Mouse (Mus musculus): Measurements from ENCODE around the gene Actr1a. TPM values are rescaled to one million over a fixed set of nuclear protein-coding genes. Genes with fewer than 3 reads are reported as not detected.

Actr1a gene
- polyA plus RNA-seq, 1 experiment = 117 TPM

DNA sequence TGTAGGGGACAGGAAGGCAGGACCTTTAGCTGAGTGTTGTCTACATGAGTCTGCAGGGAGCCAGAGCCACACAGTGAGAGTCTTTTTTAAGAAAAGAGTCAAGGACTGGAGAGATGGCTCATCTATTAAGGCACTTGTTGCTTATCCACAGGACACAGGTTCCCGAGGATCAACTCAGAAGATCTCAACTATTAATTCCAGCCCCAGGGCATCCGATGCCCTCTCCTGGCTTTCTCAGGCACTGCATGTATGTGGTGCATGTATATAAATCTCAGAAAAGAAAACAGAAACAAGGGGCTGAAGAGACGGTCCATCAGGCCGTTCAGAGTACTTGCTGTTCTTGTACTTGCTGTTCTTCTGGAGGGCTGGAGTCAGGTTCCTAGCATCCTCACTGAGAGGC, 3.5 kb downstream of the Actr1a start:
- Histone ChIP-seq H3K36me3 (ENCODE audit: control insufficient read depth, insufficient read depth) (peaks cover 4% of the 10 kb centered on the region), H3ac (ENCODE audit: control insufficient read depth, insufficient read length) (no peak overlapping the region), H3K4me3 (no peak overlapping the region), H3K4me2 (ENCODE audit: low read depth) (no peak overlapping the region), H3K27me3 (ENCODE audit: control insufficient read depth, insufficient read depth, insufficient read length) (no peaks in the 10 kb centered on the region), H3K79me2 (ENCODE audit: control insufficient read depth, insufficient read depth) (peaks cover 73% of the 10 kb centered on the region)
- TF ChIP-seq MAX (IDR thresholded peaks at IDR 0.05; ENCODE audit: low read depth) (no peak), MYOD1 (IDR thresholded peaks at IDR 0.05; ENCODE audit: control insufficient read depth in 1 of 3, insufficient read length in 2 of 3, low read depth in 2 of 3) (no peak), MYOG (IDR thresholded peaks at IDR 0.05; ENCODE audit: control insufficient read depth in 1 of 3, insufficient read depth in 1 of 3, insufficient read length in 2 of 3, low read depth in 2 of 3) (no peak), REST (IDR thresholded peaks at IDR 0.05; ENCODE audit: insufficient read depth, insufficient read length) (no peak), CEBPB (IDR thresholded peaks at IDR 0.05; ENCODE audit: insufficient read depth, poor library complexity, severe bottlenecking) (no peak), POLR2A (IDR thresholded peaks at IDR 0.05; ENCODE audit: insufficient read length, low read depth) (no peak), TCF3 (IDR thresholded peaks at IDR 0.05; ENCODE audit: insufficient read length, low read depth) (no peak), SRF (IDR thresholded peaks at IDR 0.05; ENCODE audit: control insufficient read depth, insufficient read length, low read depth) (no peak), TCF12 (IDR thresholded peaks at IDR 0.05; ENCODE audit: insufficient read depth, poor library complexity, severe bottlenecking) (no peak), E2F4 (IDR thresholded peaks at IDR 0.05; ENCODE audit: insufficient read depth) (no peak), POLR2AphosphoS2 (IDR thresholded peaks at IDR 0.05; ENCODE audit: insufficient read length, low read depth) (no peak), USF1 (IDR thresholded peaks at IDR 0.05; ENCODE audit: low read depth) (no peak)

DNA sequence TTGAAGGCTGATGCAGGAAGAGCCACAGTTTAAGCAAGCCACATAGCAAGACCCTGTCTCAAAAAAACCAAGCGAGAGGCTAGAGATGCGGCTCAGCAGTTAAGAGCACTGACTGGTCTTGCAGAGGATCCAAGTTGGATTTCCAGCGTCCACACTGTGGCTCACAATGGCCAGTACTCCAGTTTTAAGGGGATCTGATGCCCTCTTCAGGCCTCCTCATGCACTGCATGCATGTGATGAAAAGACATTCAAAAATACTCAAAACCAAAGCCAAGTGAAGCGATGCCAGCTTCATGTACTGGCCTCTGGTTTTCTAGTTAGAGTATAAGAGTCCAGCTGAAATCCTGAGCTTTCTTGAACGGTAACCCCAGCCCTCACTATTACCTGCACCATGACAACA, 5.7 kb downstream of the Actr1a start:
- no peak overlapping the region for H3K4me3 ChIP-seq
- H3ac ChIP-seq (ENCODE audit: control insufficient read depth, insufficient read length) = no peak overlapping the region
- TF ChIP-seq MYOG (IDR thresholded peaks at IDR 0.05; ENCODE audit: control insufficient read depth in 1 of 3, insufficient read depth in 1 of 3, insufficient read length in 2 of 3, low read depth in 2 of 3) (no peak), USF1 (IDR thresholded peaks at IDR 0.05; ENCODE audit: low read depth) (no peak), TCF12 (IDR thresholded peaks at IDR 0.05; ENCODE audit: insufficient read depth, poor library complexity, severe bottlenecking) (no peak), MAX (IDR thresholded peaks at IDR 0.05; ENCODE audit: low read depth) (no peak), REST (IDR thresholded peaks at IDR 0.05; ENCODE audit: insufficient read depth, insufficient read length) (no peak), POLR2AphosphoS2 (IDR thresholded peaks at IDR 0.05; ENCODE audit: insufficient read length, low read depth) (no peak), E2F4 (IDR thresholded peaks at IDR 0.05; ENCODE audit: insufficient read depth) (no peak), MYOD1 (IDR thresholded peaks at IDR 0.05; ENCODE audit: control insufficient read depth in 1 of 3, insufficient read length in 2 of 3, low read depth in 2 of 3) (no peak), TCF3 (IDR thresholded peaks at IDR 0.05; ENCODE audit: insufficient read length, low read depth) (no peak), CEBPB (IDR thresholded peaks at IDR 0.05; ENCODE audit: insufficient read depth, poor library complexity, severe bottlenecking) (no peak)
- H3K79me2 ChIP-seq (ENCODE audit: control insufficient read depth, insufficient read depth) = peaks cover 71% of the 10 kb centered on the region
- no peak overlapping the region for H3K4me2 ChIP-seq (ENCODE audit: low read depth)
- peaks cover 9% of the 10 kb centered on the region for H3K36me3 ChIP-seq (ENCODE audit: control insufficient read depth, insufficient read depth)
- H3K27me3 ChIP-seq (ENCODE audit: control insufficient read depth, insufficient read depth, insufficient read length) = no peaks in the 10 kb centered on the region

DNA sequence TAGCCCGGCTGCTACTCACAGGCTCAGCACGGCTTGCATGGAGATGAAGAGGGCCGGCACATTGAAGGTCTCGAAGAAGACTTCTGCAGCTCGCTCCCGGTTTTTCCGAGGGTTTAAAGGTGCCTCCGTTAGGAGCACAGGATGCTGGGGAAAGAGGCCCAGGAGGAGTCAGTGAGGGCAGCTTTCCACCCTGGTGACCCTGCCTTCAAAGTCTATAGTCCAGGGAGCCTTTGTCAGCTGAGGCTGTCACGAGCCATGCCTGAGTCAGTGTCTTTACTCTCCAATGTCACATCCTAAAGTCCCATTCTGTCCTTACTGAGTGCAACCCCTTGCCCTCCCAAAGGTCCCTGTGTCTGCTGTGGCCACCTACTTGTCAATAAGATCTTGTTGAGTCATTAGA, 13.3 kb downstream of the Actr1a start:
- Histone ChIP-seq H3K4me2 (ENCODE audit: low read depth) (no peak overlapping the region), H3ac (ENCODE audit: control insufficient read depth, insufficient read length) (no peak overlapping the region), H3K4me3 (no peak overlapping the region), H3K79me2 (ENCODE audit: control insufficient read depth, insufficient read depth) (no peaks in the 10 kb centered on the region), H3K27me3 (ENCODE audit: control insufficient read depth, insufficient read depth, insufficient read length) (no peaks in the 10 kb centered on the region), H3K36me3 (ENCODE audit: control insufficient read depth, insufficient read depth) (peaks cover 28% of the 10 kb centered on the region)
- no peak for TF ChIP-seq CEBPB (IDR thresholded peaks at IDR 0.05; ENCODE audit: insufficient read depth, poor library complexity, severe bottlenecking)

DNA sequence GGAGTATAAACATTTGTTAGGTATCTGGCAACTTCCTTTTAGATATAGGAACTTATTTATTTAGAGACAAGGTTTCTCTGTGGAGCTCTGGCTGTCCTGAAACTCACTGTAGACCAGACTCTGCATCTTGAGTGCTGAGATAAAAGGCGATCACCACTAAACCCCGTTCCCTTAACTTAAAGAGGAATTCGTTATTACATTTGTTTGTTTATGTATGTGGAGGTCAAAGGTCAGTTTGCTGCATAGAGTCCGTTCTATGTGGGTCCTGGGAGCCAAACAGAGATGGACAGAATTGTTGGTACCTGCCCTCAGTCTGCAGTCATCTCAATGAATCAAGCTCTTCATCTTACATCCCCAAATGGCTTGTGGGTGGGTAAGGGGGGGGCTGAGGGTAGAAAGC, 19.7 kb downstream of the Actr1a start:
- H3K79me2 ChIP-seq (ENCODE audit: control insufficient read depth, insufficient read depth) = no peaks in the 10 kb centered on the region
- TF ChIP-seq REST (IDR thresholded peaks at IDR 0.05; ENCODE audit: insufficient read depth, insufficient read length) (no peak), POLR2AphosphoS2 (IDR thresholded peaks at IDR 0.05; ENCODE audit: insufficient read length, low read depth) (peak; percentile 37), MYOD1 (IDR thresholded peaks at IDR 0.05; ENCODE audit: control insufficient read depth in 1 of 3, insufficient read length in 2 of 3, low read depth in 2 of 3) (no peak), SRF (IDR thresholded peaks at IDR 0.05; ENCODE audit: control insufficient read depth, insufficient read length, low read depth) (no peak), E2F4 (IDR thresholded peaks at IDR 0.05; ENCODE audit: insufficient read depth) (no peak), POLR2A (IDR thresholded peaks at IDR 0.05; ENCODE audit: insufficient read length, low read depth) (no peak)
- no peaks in the 10 kb centered on the region for H3K27me3 ChIP-seq (ENCODE audit: control insufficient read depth, insufficient read depth, insufficient read length)
- H3K36me3 ChIP-seq (ENCODE audit: control insufficient read depth, insufficient read depth) = peaks cover 8% of the 10 kb centered on the region
- H3K4me3 ChIP-seq = no peak overlapping the region
- no peak overlapping the region for H3K4me2 ChIP-seq (ENCODE audit: low read depth)
- H3ac ChIP-seq (ENCODE audit: control insufficient read depth, insufficient read length) = no peak overlapping the region

DNA sequence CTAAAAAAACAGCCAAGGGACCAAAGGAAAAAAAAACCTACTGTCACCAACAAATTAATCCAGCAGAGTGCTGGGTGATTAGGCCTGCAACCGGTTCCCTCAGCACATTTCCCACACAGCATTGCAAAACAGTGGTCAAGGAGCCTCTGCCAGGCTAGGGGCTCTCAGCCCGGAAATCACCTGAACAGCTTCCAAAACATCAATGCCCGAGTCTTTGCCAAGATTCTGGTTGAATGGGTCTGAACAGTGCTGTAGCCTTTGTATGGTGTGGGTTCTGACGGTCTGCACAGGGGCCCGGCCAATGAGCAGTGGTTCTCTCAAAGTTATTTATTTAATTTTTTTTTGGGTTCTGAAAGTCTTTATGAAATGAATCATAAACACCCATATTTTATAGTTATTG, 20.1 kb downstream of the Actr1a start:
- H3K36me3 ChIP-seq (ENCODE audit: control insufficient read depth, insufficient read depth) = peaks cover 8% of the 10 kb centered on the region
- no peaks in the 10 kb centered on the region for H3K27me3 ChIP-seq (ENCODE audit: control insufficient read depth, insufficient read depth, insufficient read length)
- H3ac ChIP-seq (ENCODE audit: control insufficient read depth, insufficient read length) = no peak overlapping the region
- H3K4me2 ChIP-seq (ENCODE audit: low read depth) = no peak overlapping the region
- no peaks in the 10 kb centered on the region for H3K79me2 ChIP-seq (ENCODE audit: control insufficient read depth, insufficient read depth)
- no peak overlapping the region for H3K4me3 ChIP-seq
- TF ChIP-seq TCF3 (IDR thresholded peaks at IDR 0.05; ENCODE audit: insufficient read length, low read depth) (no peak), CEBPB (IDR thresholded peaks at IDR 0.05; ENCODE audit: insufficient read depth, poor library complexity, severe bottlenecking) (no peak), USF1 (IDR thresholded peaks at IDR 0.05; ENCODE audit: low read depth) (no peak), MYOD1 (IDR thresholded peaks at IDR 0.05; ENCODE audit: control insufficient read depth in 1 of 3, insufficient read length in 2 of 3, low read depth in 2 of 3) (no peak), REST (IDR thresholded peaks at IDR 0.05; ENCODE audit: insufficient read depth, insufficient read length) (no peak), MAX (IDR thresholded peaks at IDR 0.05; ENCODE audit: low read depth) (no peak), TCF12 (IDR thresholded peaks at IDR 0.05; ENCODE audit: insufficient read depth, poor library complexity, severe bottlenecking) (no peak), SRF (IDR thresholded peaks at IDR 0.05; ENCODE audit: control insufficient read depth, insufficient read length, low read depth) (no peak), E2F4 (IDR thresholded peaks at IDR 0.05; ENCODE audit: insufficient read depth) (no peak), MYOG (IDR thresholded peaks at IDR 0.05; ENCODE audit: control insufficient read depth in 1 of 3, insufficient read depth in 1 of 3, insufficient read length in 2 of 3, low read depth in 2 of 3) (no peak), POLR2A (IDR thresholded peaks at IDR 0.05; ENCODE audit: insufficient read length, low read depth) (no peak), POLR2AphosphoS2 (IDR thresholded peaks at IDR 0.05; ENCODE audit: insufficient read length, low read depth) (no peak)
